Mouse (Mus musculus): ENCODE measurements around the gene Gm29735.
"Not testable (repeated sequence)": the region's sequence is repeated elsewhere in the genome, so short reads cannot be mapped to it uniquely, and the experiment has no call there.

Gm29735 gene

DNA sequence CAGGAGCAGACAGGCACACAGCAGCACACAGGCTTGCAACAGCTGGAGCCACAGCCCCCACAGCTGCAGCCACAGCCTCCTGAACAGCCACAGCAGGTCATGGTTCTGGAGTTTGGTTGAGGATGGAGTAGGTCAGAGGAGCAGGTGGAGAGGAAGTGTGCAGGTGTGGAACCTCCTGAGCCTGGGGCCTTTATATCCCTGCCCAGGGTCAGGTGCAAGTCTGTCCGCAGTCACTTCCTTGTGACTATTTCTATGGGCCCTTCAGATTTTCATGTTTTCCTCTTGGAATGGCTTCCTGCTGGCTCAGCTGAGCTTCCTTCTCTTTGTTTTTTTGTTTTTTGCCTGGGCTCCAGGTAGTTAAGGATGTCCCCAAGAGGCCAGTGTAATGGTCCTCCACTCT, 36.3 kb downstream of the Gm29735 start, which contains the start of gene Gm45618:
TSS of gene Gm45618 (minus strand) at position 101 of the 400 bp plus-strand sequence.
- not testable (repeated sequence) for DNase-seq (ENCODE audit: low spot score)

DNA sequence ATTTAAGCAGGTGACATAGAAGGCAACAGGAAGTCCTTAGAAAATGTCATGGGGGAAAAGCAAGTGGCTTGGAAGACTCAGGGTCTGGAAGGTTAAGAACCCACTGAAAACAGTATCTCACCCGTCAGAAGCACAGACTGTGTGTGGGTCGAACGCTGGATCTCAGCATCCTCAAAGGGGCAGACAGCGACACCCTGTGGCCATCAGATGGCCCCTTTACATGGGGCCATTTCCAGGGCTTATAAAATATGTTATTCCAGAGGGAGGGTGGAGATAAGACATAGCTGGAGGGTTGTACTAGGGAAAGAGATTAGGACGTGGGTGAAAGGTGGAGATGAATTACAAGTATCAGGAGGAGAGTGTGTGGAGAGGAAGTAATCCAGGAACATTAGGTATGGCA, 37.3 kb downstream of the Gm29735 start:
- DNase-seq (ENCODE audit: low spot score): no peak

Data from c-Kit-positive CD71-positive TER-119-positive erythroid progenitor cells, embryonic 14.5 days (primary cell).